Mouse (Mus musculus): Measurements from ENCODE around the gene Cyth1. TPM values are rescaled to one million over a fixed set of nuclear protein-coding genes. Genes with fewer than 3 reads are reported as not detected.

The Cyth1 gene
- polyA plus RNA-seq (2015; fragmentation: Nextera tagmentation; extraction: Ambion mirVana) = 13.1 and 13.3 TPM in 2 replicates

DNA sequence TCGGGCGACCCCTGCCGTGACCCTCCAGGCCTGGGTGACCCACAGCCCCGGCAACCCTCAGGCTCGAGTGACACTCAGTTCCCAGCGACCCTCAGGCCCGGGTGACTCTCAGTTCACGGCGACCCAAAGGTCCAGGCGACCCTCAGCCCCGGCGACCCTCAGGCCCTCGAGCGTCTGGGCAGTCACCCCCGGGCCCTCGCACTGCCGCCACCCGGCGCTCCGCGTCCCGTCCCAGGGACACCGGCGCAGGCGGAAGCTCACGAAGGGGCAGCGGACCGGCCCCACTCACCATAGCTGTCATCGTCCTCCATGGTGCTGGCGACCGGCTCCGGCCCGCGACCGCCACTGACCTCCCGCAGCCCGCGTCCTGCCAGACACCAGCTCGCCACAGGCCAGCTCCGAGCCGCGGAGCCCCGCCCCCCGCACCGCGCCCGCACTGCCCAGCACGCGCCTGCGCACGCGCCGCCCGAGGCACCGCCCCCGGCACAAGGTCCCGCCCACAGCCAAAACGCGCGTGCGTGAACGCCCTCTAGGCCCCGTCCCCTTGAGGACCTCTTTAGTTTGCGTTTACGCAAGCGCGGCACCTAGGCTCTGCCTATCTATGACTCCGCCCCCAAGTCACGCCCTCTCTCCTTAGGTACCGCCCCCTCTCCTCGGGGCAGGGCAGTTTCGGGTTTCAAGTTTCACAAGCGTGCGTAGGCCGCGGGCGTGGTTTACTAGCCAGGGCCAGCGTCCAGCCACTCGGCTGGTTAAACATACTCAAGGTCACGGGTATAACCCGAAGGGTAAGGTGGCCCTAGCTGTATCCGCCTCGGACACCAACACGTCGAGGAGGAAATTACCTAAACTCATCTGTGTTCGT is at the start of gene Cyth1:
Gene Cyth1 (minus strand): TSS at position 443 of the 862 bp plus-strand sequence.
- H3K9me3 ChIP-seq (ENCODE audit: control insufficient read depth, low read length) = no peaks in the 10 kb centered on the region
- ATAC-seq (ENCODE audit: low FRiP score, low TSS enrichment) = peak; percentile 95
- H3K27me3 ChIP-seq (ENCODE audit: control insufficient read depth, insufficient read depth, low read length) = no peaks in the 10 kb centered on the region
- peak within 1 kb of the TSS; percentile 95 for H3K9ac ChIP-seq (ENCODE audit: low read length)
- under 1% methylated on average over 73 of the region's 86 CpGs for WGBS
- DNase-seq (ENCODE audit: low spot score) = peak; percentile 100
- no peaks in the 10 kb centered on the region for H3K36me3 ChIP-seq (ENCODE audit: control insufficient read depth, insufficient read depth, low read length)
- peak within 1 kb of the TSS; percentile 96 for H3K4me2 ChIP-seq (replicated peaks; ENCODE audit: low read depth)
- H3K4me3 ChIP-seq (ENCODE audit: low read depth, low read length) = peak within 1 kb of the TSS; percentile 91
- H3K4me1 ChIP-seq (replicated peaks; ENCODE audit: control insufficient read depth, insufficient read depth) = peaks cover 7% of the 10 kb centered on the region
- H3K27ac ChIP-seq (replicated peaks) = peak within 1 kb of the TSS; percentile 93
- TF ChIP-seq EP300 (optimal IDR thresholded peaks at IDR 0.05) = no peak
- peak; percentile 39 for TF ChIP-seq CTCF (IDR thresholded peaks at IDR 0.05; ENCODE audit: low read depth)

GRCm38 (mm10) chr11:118297967-118298366 is 49.6 kb upstream of the Cyth1 start:
- 0 out of 2 replicates have a peak, but pooled peaks have one; percentile 13 for ATAC-seq (ENCODE audit: low FRiP score, low TSS enrichment)
- Histone ChIP-seq H3K9me3 (ENCODE audit: control insufficient read depth, low read length) (no peaks in the 10 kb centered on the region), H3K27me3 (ENCODE audit: control insufficient read depth, insufficient read depth, low read length) (no peaks in the 10 kb centered on the region), H3K4me3 (ENCODE audit: low read depth, low read length) (no peak overlapping the region), H3K36me3 (ENCODE audit: control insufficient read depth, insufficient read depth, low read length) (0 out of 2 replicates have a peak, but pooled peaks cover 6% of the 10 kb centered on the region), H3K4me2 (replicated peaks; ENCODE audit: low read depth) (no peak overlapping the region), H3K27ac (replicated peaks) (no peak overlapping the region), H3K4me1 (replicated peaks; ENCODE audit: control insufficient read depth, insufficient read depth) (no peaks in the 10 kb centered on the region), H3K9ac (ENCODE audit: low read length) (no peak overlapping the region)
- 83% methylated on average over 3 of the region's 3 CpGs for WGBS
- DNase-seq (ENCODE audit: low spot score) = no peak
- TF ChIP-seq EP300 (optimal IDR thresholded peaks at IDR 0.05) (no peak), CTCF (IDR thresholded peaks at IDR 0.05; ENCODE audit: low read depth) (peak; percentile 42)

DNA sequence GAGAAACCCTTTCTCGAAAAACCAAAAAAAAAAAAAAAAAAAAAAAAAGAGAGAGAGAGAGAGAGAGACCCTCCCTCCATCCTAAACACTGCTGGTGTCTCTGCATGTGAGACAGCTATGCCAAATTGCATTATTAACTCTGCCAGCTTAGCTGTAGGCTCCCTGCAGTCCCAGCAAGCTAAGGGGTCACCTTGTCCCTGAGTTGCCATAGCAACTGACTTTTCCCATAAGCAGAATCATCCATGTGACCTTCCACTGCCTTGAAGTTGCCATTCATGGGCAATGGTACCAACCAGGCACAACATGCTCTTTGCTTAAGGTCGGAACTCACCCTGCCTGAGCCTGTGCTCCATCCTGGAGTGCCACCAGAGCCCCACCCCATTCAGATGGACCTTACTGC is 46.6 kb upstream of the Cyth1 start:
- TF ChIP-seq CTCF (IDR thresholded peaks at IDR 0.05; ENCODE audit: low read depth) (no peak), EP300 (optimal IDR thresholded peaks at IDR 0.05) (no peak)
- no peak overlapping the region for H3K9ac ChIP-seq (ENCODE audit: low read length)
- ATAC-seq (ENCODE audit: low FRiP score, low TSS enrichment) = no peak
- 69% methylated on average over 2 of the region's 2 CpGs for WGBS
- no peak overlapping the region for H3K4me3 ChIP-seq (ENCODE audit: low read depth, low read length)
- no peak overlapping the region for H3K4me2 ChIP-seq (replicated peaks; ENCODE audit: low read depth)
- no peak overlapping the region for H3K27ac ChIP-seq (replicated peaks)
- H3K9me3 ChIP-seq (ENCODE audit: control insufficient read depth, low read length) = no peaks in the 10 kb centered on the region
- no peak for DNase-seq (ENCODE audit: low spot score)
- H3K36me3 ChIP-seq (ENCODE audit: control insufficient read depth, insufficient read depth, low read length) = no peaks in the 10 kb centered on the region
- no peaks in the 10 kb centered on the region for H3K27me3 ChIP-seq (ENCODE audit: control insufficient read depth, insufficient read depth, low read length)
- no peaks in the 10 kb centered on the region for H3K4me1 ChIP-seq (replicated peaks; ENCODE audit: control insufficient read depth, insufficient read depth)

GRCm38 (mm10) chr11:118292671-118293070 is 44.3 kb upstream of the Cyth1 start:
- no peak for TF ChIP-seq CTCF (IDR thresholded peaks at IDR 0.05; ENCODE audit: low read depth)
- no peak for TF ChIP-seq EP300 (optimal IDR thresholded peaks at IDR 0.05)
- H3K9me3 ChIP-seq (ENCODE audit: control insufficient read depth, low read length) = no peaks in the 10 kb centered on the region
- 0 out of 2 replicates have a peak, but pooled peaks cover 4% of the 10 kb centered on the region for H3K4me1 ChIP-seq (replicated peaks; ENCODE audit: control insufficient read depth, insufficient read depth)
- H3K36me3 ChIP-seq (ENCODE audit: control insufficient read depth, insufficient read depth, low read length) = no peaks in the 10 kb centered on the region
- DNase-seq (ENCODE audit: low spot score) = no peak
- H3K4me2 ChIP-seq (replicated peaks; ENCODE audit: low read depth) = no peak overlapping the region
- no peak for ATAC-seq (ENCODE audit: low FRiP score, low TSS enrichment)
- H3K4me3 ChIP-seq (ENCODE audit: low read depth, low read length) = no peak overlapping the region
- WGBS = 62% methylated on average over 6 of the region's 6 CpGs
- H3K27ac ChIP-seq (replicated peaks) = no peak overlapping the region
- no peak overlapping the region for H3K9ac ChIP-seq (ENCODE audit: low read length)
- H3K27me3 ChIP-seq (ENCODE audit: control insufficient read depth, insufficient read depth, low read length) = no peaks in the 10 kb centered on the region

- H3K4me2 ChIP-seq (replicated peaks; ENCODE audit: low read depth) = peak within 1 kb of the TSS; percentile 56
- H3K27me3 ChIP-seq (ENCODE audit: control insufficient read depth, insufficient read depth, low read length) = no peaks in the 10 kb centered on the region
- H3K4me3 ChIP-seq (ENCODE audit: low read depth, low read length) = peak within 1 kb of the TSS; percentile 82
- H3K4me1 ChIP-seq (replicated peaks; ENCODE audit: control insufficient read depth, insufficient read depth) = 0 out of 2 replicates have a peak, but pooled peaks cover 4% of the 10 kb centered on the region
- H3K9ac ChIP-seq (ENCODE audit: low read length) = peak within 1 kb of the TSS; percentile 82
- TF ChIP-seq CTCF (IDR thresholded peaks at IDR 0.05; ENCODE audit: low read depth) = no peak
- TF ChIP-seq EP300 (optimal IDR thresholded peaks at IDR 0.05) = no peak
- peak; percentile 99 for ATAC-seq (ENCODE audit: low FRiP score, low TSS enrichment)
- peak; percentile 100 for DNase-seq (ENCODE audit: low spot score)
- H3K36me3 ChIP-seq (ENCODE audit: control insufficient read depth, insufficient read depth, low read length) = peaks cover 7% of the 10 kb centered on the region
- H3K9me3 ChIP-seq (ENCODE audit: control insufficient read depth, low read length) = no peaks in the 10 kb centered on the region
- under 1% methylated on average over 67 of the region's 68 CpGs for WGBS
- H3K27ac ChIP-seq (replicated peaks) = peak within 1 kb of the TSS; percentile 88
These were observed 41.9 kb upstream of the Cyth1 start, which contains the start of gene Usp36 for GRCm38 (mm10) chr11:118289999-118290889. Gene Usp36 (minus strand): TSS chr11:118290244.
